Mouse (Mus musculus): ENCODE data around the gene Actn1. TPM values are rescaled to one million over a fixed set of nuclear protein-coding genes. Genes with fewer than 3 reads are reported as not detected.

The Actn1 gene
- polyA plus RNA-seq, 1 experiment from 2014 or later: 23.7 TPM

DNA sequence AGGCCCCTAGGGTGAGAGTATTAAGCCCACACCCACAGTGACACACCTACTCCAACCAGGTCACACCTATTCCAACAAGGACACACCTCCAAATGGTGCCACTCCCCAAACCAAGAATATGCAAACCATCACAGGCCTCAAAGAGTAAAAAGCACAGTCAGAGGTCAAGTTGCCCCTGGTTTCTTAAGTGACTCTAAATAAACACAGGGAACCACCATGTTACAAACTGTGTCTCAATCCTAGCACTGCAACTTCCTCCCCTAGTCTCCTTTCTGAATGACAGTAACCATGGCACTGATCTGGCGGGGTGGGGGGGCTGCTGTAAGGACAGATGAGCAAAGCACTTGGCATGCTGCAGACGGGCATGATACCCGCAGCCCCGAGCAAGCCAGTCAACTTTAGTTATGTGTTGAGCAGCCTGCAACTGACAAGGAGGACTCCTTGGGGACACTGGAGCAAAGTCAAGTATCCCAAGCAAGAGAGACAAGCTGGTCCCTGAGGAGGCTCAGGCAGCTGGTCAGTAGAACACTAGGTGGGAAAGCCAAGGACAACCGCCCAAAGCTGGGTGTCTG, 132.9 kb downstream of the Actn1 start:
- H3K9ac ChIP-seq: no peak overlapping the region
- H3K27me3 ChIP-seq: no peaks in the 10 kb centered on the region
- no peak overlapping the region for H3K4me3 ChIP-seq
- H3K4me2 ChIP-seq (replicated peaks): no peak overlapping the region
- H3K4me1 ChIP-seq: peaks cover 40% of the 10 kb centered on the region
- WGBS: 87% methylated on average over 5 of the region's 5 CpGs
- no peak overlapping the region for H3K27ac ChIP-seq
- H3K36me3 ChIP-seq: no peaks in the 10 kb centered on the region
- no peaks in the 10 kb centered on the region for H3K9me3 ChIP-seq (replicated peaks)
- no peak for ATAC-seq (ENCODE audit: low FRiP score)

DNA sequence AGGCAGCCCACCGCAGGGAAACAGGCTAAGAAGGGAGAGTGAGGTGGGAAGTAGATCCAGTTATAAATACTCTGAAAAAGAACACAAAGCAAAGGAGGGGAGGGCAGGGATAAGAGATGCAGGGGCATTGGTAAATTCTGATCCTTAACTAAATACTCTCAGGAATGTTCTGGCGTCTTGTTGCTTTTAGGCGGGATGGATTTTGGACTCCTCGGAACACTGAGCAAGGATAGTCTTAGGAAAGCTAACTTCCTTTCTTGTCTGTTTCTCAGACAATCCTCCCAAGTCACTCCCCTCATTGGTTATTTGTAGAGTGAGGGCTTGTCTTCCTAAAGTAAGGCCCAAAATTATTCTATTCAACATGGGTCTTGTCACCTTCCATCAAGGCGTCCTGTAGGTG, 134.9 kb downstream of the Actn1 start:
- no peak overlapping the region for H3K4me3 ChIP-seq
- peaks cover 3% of the 10 kb centered on the region for H3K36me3 ChIP-seq
- peaks cover 23% of the 10 kb centered on the region for H3K4me1 ChIP-seq
- H3K9me3 ChIP-seq (replicated peaks): no peaks in the 10 kb centered on the region
- 94% methylated on average over 5 of the region's 5 CpGs for WGBS
- no peak for ATAC-seq (ENCODE audit: low FRiP score)
- no peaks in the 10 kb centered on the region for H3K27me3 ChIP-seq
- no peak overlapping the region for H3K9ac ChIP-seq
- H3K27ac ChIP-seq: no peak overlapping the region
- no peak overlapping the region for H3K4me2 ChIP-seq (replicated peaks)

DNA sequence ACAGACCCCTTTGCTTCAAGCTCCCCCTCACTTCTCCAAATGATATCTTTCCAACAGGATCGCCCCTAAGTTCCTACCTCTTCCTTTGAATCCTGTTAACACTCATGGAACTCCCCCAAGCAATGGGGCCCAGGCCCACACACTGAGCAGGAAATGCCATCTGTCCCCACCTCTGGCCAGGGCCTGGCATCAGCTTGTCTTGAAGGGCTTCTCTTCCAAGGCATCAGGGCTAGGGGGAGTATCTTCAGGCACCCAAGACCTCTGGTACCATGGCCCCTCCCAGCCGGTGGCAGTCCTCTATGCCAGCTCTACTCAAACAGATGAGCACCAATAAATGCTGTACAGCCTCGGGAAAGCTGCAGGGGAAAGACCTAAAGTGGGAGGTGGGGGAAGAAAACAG, 135.4 kb downstream of the Actn1 start:
- Histone ChIP-seq H3K27ac (no peak overlapping the region), H3K36me3 (peaks cover 7% of the 10 kb centered on the region), H3K4me2 (replicated peaks) (no peak overlapping the region), H3K9me3 (replicated peaks) (no peaks in the 10 kb centered on the region), H3K27me3 (no peaks in the 10 kb centered on the region), H3K4me1 (peaks cover 17% of the 10 kb centered on the region), H3K4me3 (no peak overlapping the region), H3K9ac (no peak overlapping the region)
- WGBS: 74% methylated on average over 3 of the region's 3 CpGs
- no peak for ATAC-seq (ENCODE audit: low FRiP score)

DNA sequence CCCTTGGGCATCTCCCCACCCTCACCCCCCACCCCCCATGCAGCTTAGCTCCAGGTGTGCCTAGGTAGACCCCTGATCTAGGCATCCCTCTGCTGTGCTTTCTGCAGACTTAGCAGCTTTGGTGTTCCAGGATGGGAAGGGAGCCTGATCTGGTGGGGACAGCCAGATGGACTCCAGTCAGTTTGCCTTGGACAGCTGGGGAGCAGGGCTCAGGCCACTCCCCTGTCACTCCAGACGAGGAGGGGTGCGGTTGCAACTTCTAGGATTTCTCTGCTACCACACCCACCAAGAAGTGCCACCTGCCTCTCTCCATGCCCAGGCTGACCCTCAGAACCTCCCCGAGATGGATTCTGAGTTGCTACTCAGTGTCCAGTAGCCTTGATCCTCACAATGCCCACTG, 136.0 kb downstream of the Actn1 start:
- H3K27me3 ChIP-seq: no peaks in the 10 kb centered on the region
- H3K27ac ChIP-seq: 0 out of 2 replicates have a peak overlapping the region, but pooled peaks have one; percentile 62
- H3K9ac ChIP-seq: no peak overlapping the region
- H3K4me2 ChIP-seq (replicated peaks): no peak overlapping the region
- ATAC-seq (ENCODE audit: low FRiP score): no peak
- H3K4me1 ChIP-seq: peaks cover 12% of the 10 kb centered on the region
- peaks cover 11% of the 10 kb centered on the region for H3K36me3 ChIP-seq
- 72% methylated on average over 3 of the region's 3 CpGs for WGBS
- no peak overlapping the region for H3K4me3 ChIP-seq
- H3K9me3 ChIP-seq (replicated peaks): no peaks in the 10 kb centered on the region

DNA sequence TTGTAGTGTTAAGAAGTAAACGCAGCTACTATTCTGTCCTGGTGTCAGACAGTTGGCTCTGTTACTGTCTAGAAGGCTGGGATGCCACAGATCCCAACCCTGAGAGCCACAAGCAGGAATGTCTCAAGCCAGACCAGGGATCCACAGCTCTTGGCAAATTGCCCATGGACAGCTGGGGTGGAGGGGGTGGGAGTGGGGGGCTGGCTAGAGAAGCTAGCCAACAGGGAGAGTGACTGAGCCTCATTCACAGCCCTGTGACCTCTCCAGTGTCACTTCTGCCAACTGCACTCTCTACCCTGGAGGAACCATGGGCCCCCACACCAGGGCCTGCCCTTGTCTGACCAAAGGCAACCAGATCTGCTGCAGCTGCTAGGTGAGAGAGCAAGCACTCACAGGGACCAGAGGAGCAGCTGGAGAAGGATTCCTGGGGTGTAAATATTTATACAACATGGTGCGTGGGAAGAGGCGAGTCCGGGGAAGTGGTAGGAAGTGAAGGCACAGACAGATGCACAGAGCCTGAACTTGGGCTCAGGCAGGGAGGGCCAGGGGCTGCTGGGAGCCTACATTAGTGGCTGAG, 136.9 kb downstream of the Actn1 start:
- Histone ChIP-seq H3K9ac (peak overlapping the region; percentile 24; the same call in 1 of the 2 replicates), H3K27ac (peak overlapping the region; percentile 62), H3K27me3 (no peaks in the 10 kb centered on the region), H3K4me2 (replicated peaks) (no peak overlapping the region), H3K9me3 (replicated peaks) (no peaks in the 10 kb centered on the region), H3K4me1 (peaks cover 11% of the 10 kb centered on the region), H3K4me3 (no peak overlapping the region), H3K36me3 (peaks cover 11% of the 10 kb centered on the region)
- ATAC-seq (ENCODE audit: low FRiP score): no peak
- 53% methylated on average over 4 of the region's 4 CpGs for WGBS

DNA sequence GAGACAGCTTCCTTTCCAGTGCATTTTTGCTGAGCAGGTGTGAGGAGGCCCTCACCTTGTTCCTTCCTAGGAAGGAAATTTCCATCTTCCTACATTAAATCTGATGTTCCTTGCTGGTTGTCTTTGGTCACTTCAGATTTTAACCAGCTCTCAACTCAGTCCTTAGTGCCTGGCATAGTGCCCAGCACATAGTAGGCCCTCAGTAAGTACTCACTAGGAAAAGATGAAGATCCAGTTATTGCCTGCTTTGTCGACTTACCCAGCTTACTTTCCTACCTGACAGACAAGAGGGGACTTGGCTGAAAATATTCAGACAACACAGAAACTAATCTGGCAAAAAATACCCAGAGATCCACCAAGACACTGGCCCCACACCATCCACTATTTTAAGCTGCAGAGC, 138.7 kb downstream of the Actn1 start:
- H3K27ac ChIP-seq: no peak overlapping the region
- no peaks in the 10 kb centered on the region for H3K9me3 ChIP-seq (replicated peaks)
- no peak for ATAC-seq (ENCODE audit: low FRiP score)
- H3K4me3 ChIP-seq: no peak overlapping the region
- peaks cover 14% of the 10 kb centered on the region for H3K4me1 ChIP-seq
- 77% methylated on average over 1 of the region's 1 CpGs for WGBS
- H3K4me2 ChIP-seq (replicated peaks): no peak overlapping the region
- no peak overlapping the region for H3K9ac ChIP-seq
- no peaks in the 10 kb centered on the region for H3K27me3 ChIP-seq
- peaks cover 11% of the 10 kb centered on the region for H3K36me3 ChIP-seq

DNA sequence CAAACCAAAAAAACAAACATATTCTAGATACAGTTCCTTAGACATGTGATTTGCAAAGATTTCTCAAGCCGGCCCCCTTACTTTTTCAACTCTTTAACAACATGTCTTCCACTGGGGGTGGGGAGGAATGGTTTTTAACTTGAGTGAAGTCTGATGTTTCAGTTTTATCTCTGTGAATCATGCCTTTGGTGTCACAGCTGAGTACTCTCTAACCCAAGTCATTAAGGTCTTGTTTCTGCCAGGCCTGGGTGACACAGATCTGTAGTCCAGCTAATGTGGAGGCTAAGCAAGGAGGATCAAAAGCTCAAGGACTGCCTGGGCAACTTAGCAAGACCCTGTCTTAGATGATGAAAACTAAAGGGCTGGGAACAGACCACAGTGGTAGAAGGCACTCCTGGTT, 141.6 kb downstream of the Actn1 start:
- Histone ChIP-seq H3K4me3 (no peak overlapping the region), H3K9ac (no peak overlapping the region), H3K27me3 (no peaks in the 10 kb centered on the region), H3K36me3 (peaks cover 11% of the 10 kb centered on the region), H3K4me2 (replicated peaks) (no peak overlapping the region), H3K27ac (no peak overlapping the region), H3K4me1 (peaks cover 32% of the 10 kb centered on the region), H3K9me3 (replicated peaks) (no peaks in the 10 kb centered on the region)
- no peak for ATAC-seq (ENCODE audit: low FRiP score)
- WGBS: 89% methylated on average over 1 of the region's 1 CpGs

Other genes starting within 250 kb of the Actn1 start
- gene Zfp36l1, start 147.4 kb downstream of the Actn1 start, polyA plus RNA-seq (2016; fragmentation: Nextera tagmentation; extraction: Ambion mirVana): 87.2 and 92.3 TPM in 2 replicates
- 28.1 and 30.5 TPM in 2 replicates for gene Dcaf5, start 176.2 kb upstream of the Actn1 start, polyA plus RNA-seq (2016; fragmentation: Nextera tagmentation; extraction: Ambion mirVana)
- gene Exd2, start 202.7 kb upstream of the Actn1 start, polyA plus RNA-seq (2016; fragmentation: Nextera tagmentation; extraction: Ambion mirVana): 51.0 and 52.4 TPM in 2 replicates